Mouse (Mus musculus) lung, postnatal 0 days (tissue): ENCODE results near the gene Adamts7.

Source experiments
- CTCF ChIP-seq: IDR thresholded peaks from 2 replicates; pipeline ENCODE4 v1.5.1; 2016; ENCODE audit warnings: antibody characterized with exemption, mild to moderate bottlenecking
- EP300 ChIP-seq: IDR thresholded peaks from 2 replicates; pipeline ENCODE4 v1.6.1; 2016; ENCODE audit warnings: antibody characterized with exemption, mild to moderate bottlenecking, control low read depth

GRCm38 (mm10) chr9:90127146-90127545 is 35.7 kb upstream of the Adamts7 start:
- TF ChIP-seq CTCF: no peak
- TF ChIP-seq EP300: no peak
